Mouse (Mus musculus): Measurements from ENCODE around the gene Tmem178b.

- no peak for TF ChIP-seq CTCF (IDR thresholded peaks at IDR 0.05)
- TF ChIP-seq POLR2A (IDR thresholded peaks at IDR 0.05; ENCODE audit: insufficient read depth, low read depth, low read length) = no peak
- TF ChIP-seq EP300 (IDR thresholded peaks at IDR 0.05; ENCODE audit: insufficient read depth, low read depth, low read length) = no peak
These were observed 264.9 kb downstream of the Tmem178b start for GRCm38 (mm10) chr6:40137831-40138520.

All from heart, adult 2 months (tissue).